Mouse (Mus musculus): ENCODE measurements at regions not wholly inside any gene's neighbourhood (a gene's known extent, or its start where the extent isn't known, plus 50 kb on each side); places are given as distances from the start of the nearest gene placed in this dataset.

- no peak for DNase-seq (ENCODE audit: low spot score)
Observed at GRCm38 (mm10) chr10:117432871-117433546, 53.2 kb upstream of the Cpsf6 start.

DNA sequence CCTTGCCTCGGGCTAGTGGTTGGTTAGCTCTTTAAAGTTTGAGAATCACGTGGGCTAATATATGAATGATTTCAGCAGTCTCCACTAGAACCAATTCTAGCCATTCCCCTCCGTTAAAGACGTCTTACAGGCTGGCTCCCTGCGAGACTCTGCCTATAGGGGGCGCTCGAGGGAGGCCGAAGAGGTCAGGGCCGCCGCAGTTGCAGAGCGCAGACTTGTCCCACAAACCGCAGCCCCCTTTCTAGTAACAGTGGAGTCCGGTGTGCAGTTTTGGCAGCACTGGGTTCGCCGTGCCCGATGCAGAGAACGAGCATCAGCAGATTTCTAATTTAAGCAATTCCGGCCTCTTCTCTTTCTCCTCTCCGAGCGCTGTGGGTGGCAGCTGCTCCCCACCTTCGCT lies 52.6 kb upstream of the Cpsf6 start:
- peak; percentile 61 for DNase-seq (ENCODE audit: low spot score)

GRCm38 (mm10) chr10:117431850-117432249 lies 52.0 kb upstream of the Cpsf6 start:
- no peak for DNase-seq (ENCODE audit: low spot score)

DNA sequence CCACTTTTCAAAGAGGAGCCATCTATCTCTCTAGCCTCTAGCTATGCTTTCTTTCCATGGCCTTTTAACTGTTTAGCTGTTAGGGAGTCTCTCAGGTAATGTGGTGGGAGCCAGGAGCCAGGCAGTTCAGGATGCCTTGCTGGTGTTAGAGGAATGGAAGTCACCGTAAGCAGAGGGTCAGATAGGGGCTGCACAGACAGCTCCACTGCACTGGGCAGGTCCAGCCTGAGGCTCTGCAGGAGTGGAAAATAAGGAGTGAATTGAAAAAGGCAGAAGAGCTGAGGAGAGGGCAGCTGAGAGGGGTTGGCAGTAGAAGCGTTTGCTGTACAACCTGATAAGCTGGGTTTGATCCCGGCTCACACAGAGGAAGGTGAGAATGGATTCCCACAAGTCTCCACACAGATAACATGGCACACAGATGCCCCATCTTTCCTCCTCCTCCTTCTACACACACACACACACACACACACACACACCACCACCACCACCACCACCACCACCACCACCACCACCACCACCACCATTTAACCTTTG lies 51.3 kb upstream of the Cpsf6 start:
- no peak for DNase-seq (ENCODE audit: low spot score)

- DNase-seq (ENCODE audit: low spot score): no peak
Observed at GRCm38 (mm10) chr10:117430224-117430884, 50.5 kb upstream of the Cpsf6 start.

- DNase-seq (ENCODE audit: low spot score): no peak
Observed at GRCm38 (mm10) chr10:117429459-117430183, 49.8 kb upstream of the Cpsf6 start.
